Mouse (Mus musculus): Measurements from ENCODE around the gene Srpr. TPM values are rescaled to one million over a fixed set of nuclear protein-coding genes. Genes with fewer than 3 reads are reported as not detected.

Srpr gene
- polyA plus RNA-seq, 1 experiment from 2014 or later: 125 TPM

DNA sequence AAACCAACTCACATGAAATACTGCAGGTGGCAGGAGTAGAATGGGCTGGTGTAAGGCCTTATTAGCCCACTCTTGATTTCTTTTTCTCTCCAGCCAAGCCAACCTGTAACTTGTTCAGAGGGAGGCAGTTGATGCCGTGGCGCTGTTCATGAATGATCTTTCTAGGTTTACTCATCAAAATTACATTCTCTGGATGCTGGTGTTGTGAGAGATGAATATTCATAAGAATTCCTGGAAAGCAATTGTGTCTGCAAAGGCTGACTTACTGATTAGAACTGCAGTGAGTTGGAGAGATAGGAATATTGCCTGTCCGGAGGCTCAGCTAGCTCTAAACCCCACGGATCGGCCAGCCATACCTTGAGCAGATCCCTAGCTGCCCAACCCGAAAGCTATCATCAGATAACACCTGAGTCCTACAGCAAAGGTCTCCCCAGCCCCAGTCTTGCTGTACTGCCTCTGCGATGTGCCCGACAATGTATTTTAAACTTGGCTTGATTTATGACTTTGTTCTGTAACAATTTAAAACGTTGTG, 620 bp downstream of the Srpr start:
- 48% methylated on average over 9 of the region's 9 CpGs for WGBS
- peak overlapping the region; percentile 62 for H3K4me3 ChIP-seq (ENCODE audit: low read length)
- H3K4me2 ChIP-seq (replicated peaks; ENCODE audit: low read depth, low read length): peak overlapping the region; percentile 81
- H3K27ac ChIP-seq (ENCODE audit: low read depth, low read length): no peak overlapping the region
- no peaks in the 10 kb centered on the region for H3K9me3 ChIP-seq (ENCODE audit: control insufficient read depth, low read length)
- H3K9ac ChIP-seq (ENCODE audit: low read depth, low read length): no peak overlapping the region
- peaks cover 14% of the 10 kb centered on the region for H3K36me3 ChIP-seq (ENCODE audit: control insufficient read depth, insufficient read depth, low read length)
- no peak for ATAC-seq (ENCODE audit: low FRiP score, low TSS enrichment)
- peaks cover 8% of the 10 kb centered on the region for H3K4me1 ChIP-seq (ENCODE audit: control insufficient read depth, insufficient read depth, low read length)
- no peaks in the 10 kb centered on the region for H3K27me3 ChIP-seq (ENCODE audit: control insufficient read depth, insufficient read depth, low read length)

DNA sequence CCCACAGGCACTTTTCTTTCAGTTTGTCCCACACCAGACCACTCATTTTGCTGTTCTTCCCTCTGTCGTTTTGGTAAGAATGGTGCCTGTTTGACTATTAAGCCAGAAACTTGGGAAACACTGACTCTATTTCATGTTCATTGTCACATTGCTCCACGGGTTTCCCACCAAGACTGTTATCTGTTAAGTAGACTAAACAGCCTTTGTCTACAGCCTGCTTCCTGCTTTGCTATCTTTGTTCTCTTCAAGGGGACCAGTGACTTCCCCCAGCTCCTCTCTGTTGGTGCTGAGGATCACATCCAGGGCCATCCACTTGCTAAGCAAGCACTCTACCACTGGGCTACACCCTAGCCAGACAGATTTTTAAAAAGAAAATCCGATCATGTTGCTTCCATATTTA, 3.6 kb downstream of the Srpr start:
- no peak overlapping the region for H3K27ac ChIP-seq (ENCODE audit: low read depth, low read length)
- H3K9me3 ChIP-seq (ENCODE audit: control insufficient read depth, low read length): no peaks in the 10 kb centered on the region
- no peak for ATAC-seq (ENCODE audit: low FRiP score, low TSS enrichment)
- WGBS: 58% methylated on average over 3 of the region's 3 CpGs
- H3K27me3 ChIP-seq (ENCODE audit: control insufficient read depth, insufficient read depth, low read length): no peaks in the 10 kb centered on the region
- peaks cover 8% of the 10 kb centered on the region for H3K4me1 ChIP-seq (ENCODE audit: control insufficient read depth, insufficient read depth, low read length)
- H3K4me3 ChIP-seq (ENCODE audit: low read length): no peak overlapping the region
- no peak overlapping the region for H3K4me2 ChIP-seq (replicated peaks; ENCODE audit: low read depth, low read length)
- H3K36me3 ChIP-seq (ENCODE audit: control insufficient read depth, insufficient read depth, low read length): peaks cover 41% of the 10 kb centered on the region
- no peak overlapping the region for H3K9ac ChIP-seq (ENCODE audit: low read depth, low read length)

DNA sequence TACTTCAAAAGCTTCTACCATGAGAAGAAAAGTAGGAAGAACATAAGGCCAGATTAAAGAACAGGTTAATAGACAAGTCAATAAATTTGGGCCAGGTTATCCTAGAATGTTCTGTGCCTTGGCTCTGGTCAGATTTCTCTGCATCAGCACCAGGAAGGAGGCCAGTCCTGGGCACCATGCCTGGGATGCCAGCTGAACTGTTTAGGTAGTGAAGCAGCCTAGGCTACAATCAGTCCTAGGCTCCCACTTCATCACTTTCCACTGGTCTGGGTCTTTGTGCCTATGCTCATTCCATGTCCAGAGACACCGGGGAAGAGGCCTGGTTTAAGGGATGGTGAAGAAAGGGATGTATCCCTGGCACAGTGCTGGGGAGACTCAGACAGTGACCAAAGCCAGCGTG, 4.4 kb downstream of the Srpr start:
- Histone ChIP-seq H3K4me3 (ENCODE audit: low read length) (no peak overlapping the region), H3K4me2 (replicated peaks; ENCODE audit: low read depth, low read length) (no peak overlapping the region), H3K9ac (ENCODE audit: low read depth, low read length) (no peak overlapping the region), H3K27ac (ENCODE audit: low read depth, low read length) (no peak overlapping the region), H3K9me3 (ENCODE audit: control insufficient read depth, low read length) (no peaks in the 10 kb centered on the region), H3K36me3 (ENCODE audit: control insufficient read depth, insufficient read depth, low read length) (peaks cover 47% of the 10 kb centered on the region), H3K4me1 (ENCODE audit: control insufficient read depth, insufficient read depth, low read length) (peaks cover 6% of the 10 kb centered on the region), H3K27me3 (ENCODE audit: control insufficient read depth, insufficient read depth, low read length) (no peaks in the 10 kb centered on the region)
- WGBS: 93% methylated on average over 2 of the region's 2 CpGs
- ATAC-seq (ENCODE audit: low FRiP score, low TSS enrichment): no peak

DNA sequence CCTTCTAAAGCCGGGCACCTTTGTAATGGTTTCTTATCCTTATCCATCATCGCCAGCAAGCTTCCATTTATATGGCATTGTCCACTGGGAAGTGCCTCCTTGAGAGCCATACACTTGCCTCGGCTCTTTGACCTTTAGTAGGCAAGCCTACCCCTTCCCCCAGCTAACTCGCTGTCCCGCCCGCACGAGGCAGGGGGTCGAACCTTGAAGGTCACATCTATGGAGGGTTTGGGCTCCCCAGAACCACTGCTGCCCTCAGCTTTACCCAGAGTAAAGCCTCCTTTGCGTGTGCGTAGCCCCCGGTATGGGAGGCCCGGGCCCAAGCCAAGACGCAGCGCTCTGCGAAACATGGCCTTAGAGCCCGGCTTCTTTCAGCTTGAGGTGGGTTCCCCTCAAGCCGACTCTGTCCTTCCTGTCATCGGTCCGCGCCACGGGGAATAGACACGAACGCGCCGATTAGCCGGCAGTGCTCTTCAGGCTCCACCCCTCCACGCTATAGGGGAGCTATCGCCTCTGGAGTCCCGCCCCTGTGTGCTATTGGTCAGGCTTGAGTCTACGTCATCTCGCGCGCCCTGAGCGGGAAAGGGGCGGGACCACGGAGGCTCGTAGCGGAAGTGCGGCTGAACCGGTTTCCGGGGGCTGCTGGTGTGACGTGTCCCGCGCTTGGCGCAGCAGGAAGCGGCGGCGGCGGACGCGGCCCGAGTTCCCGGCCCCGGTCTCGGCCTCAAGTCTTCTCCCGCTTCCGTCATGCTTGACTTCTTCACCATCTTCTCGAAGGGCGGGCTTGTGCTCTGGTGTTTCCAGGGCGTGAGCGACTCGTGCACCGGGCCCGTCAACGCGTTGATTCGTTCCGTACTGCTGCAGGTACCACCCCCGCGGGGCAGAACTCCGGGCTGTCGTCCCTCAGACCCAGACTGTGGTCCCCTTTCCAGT, 10.8 kb downstream of the Srpr start, which contains the start of gene Foxred1:
TSS of gene Foxred1 (minus strand) at position 514 of the 933 bp plus-strand sequence.
- H3K36me3 ChIP-seq (ENCODE audit: control insufficient read depth, insufficient read depth, low read length): peaks cover 64% of the 10 kb centered on the region
- H3K9ac ChIP-seq (ENCODE audit: low read depth, low read length): peak within 1 kb of the TSS; percentile 74
- ATAC-seq (ENCODE audit: low FRiP score, low TSS enrichment): peak; percentile 100
- peak within 1 kb of the TSS; percentile 88 for H3K4me2 ChIP-seq (replicated peaks; ENCODE audit: low read depth, low read length)
- H3K4me3 ChIP-seq (ENCODE audit: low read length): peak within 1 kb of the TSS; percentile 73
- H3K27me3 ChIP-seq (ENCODE audit: control insufficient read depth, insufficient read depth, low read length): no peaks in the 10 kb centered on the region
- peak within 1 kb of the TSS; percentile 80 for H3K27ac ChIP-seq (ENCODE audit: low read depth, low read length)
- H3K9me3 ChIP-seq (ENCODE audit: control insufficient read depth, low read length): no peaks in the 10 kb centered on the region
- WGBS: 1% methylated on average over 72 of the region's 72 CpGs
- H3K4me1 ChIP-seq (ENCODE audit: control insufficient read depth, insufficient read depth, low read length): peaks cover 6% of the 10 kb centered on the region

DNA sequence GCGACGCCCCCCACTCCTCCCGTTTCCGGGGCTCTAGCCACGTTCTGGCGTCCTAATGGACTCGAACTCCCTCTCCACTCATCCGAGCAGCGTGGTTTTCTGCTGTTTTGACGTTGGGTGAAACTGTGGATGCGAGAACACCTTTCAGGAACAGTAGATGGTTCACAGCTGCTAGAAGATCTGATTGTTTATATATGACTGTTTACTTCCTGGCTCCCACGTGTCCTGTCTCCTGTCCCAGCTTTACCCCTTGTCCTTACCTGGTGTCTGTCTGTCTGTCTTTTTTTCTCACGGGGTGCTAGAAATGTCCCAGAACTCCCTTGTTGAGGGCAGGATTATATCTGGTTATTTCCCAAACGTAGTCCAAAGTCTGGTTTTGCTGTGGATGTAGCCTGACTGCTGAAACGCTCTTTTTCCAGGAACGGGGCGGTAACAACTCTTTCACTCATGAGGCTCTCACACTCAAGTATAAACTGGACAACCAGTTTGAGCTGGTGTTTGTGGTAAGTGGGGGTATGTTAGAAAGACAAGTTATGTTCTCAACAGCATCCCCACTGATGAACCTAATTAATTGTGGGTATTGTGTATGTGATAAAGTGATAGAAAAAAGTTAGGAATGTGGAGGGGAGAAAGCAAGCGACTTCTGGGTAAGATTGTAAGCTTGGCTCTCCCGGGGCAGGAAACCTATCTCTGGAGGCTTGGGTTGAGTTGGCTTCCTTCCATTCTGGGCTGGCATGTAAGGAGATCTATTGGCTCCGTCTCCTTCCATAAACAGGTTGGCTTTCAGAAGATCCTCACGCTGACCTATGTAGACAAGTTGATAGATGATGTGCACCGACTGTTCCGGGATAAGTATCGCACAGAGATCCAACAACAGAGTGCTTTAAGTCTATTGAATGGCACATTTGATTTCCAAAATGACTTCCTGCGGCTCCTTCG, 11.9 kb downstream of the Srpr start:
- H3K9ac ChIP-seq (ENCODE audit: low read depth, low read length): peak overlapping the region; percentile 74
- ATAC-seq (ENCODE audit: low FRiP score, low TSS enrichment): no peak
- peaks cover 6% of the 10 kb centered on the region for H3K4me1 ChIP-seq (ENCODE audit: control insufficient read depth, insufficient read depth, low read length)
- H3K4me2 ChIP-seq (replicated peaks; ENCODE audit: low read depth, low read length): peak overlapping the region; percentile 85
- peaks cover 61% of the 10 kb centered on the region for H3K36me3 ChIP-seq (ENCODE audit: control insufficient read depth, insufficient read depth, low read length)
- H3K27ac ChIP-seq (ENCODE audit: low read depth, low read length): peak overlapping the region; percentile 7; the same call in 1 of the 2 replicates
- H3K27me3 ChIP-seq (ENCODE audit: control insufficient read depth, insufficient read depth, low read length): no peaks in the 10 kb centered on the region
- peak overlapping the region; percentile 73 for H3K4me3 ChIP-seq (ENCODE audit: low read length)
- no peaks in the 10 kb centered on the region for H3K9me3 ChIP-seq (ENCODE audit: control insufficient read depth, low read length)
- WGBS: 33% methylated on average over 26 of the region's 26 CpGs

DNA sequence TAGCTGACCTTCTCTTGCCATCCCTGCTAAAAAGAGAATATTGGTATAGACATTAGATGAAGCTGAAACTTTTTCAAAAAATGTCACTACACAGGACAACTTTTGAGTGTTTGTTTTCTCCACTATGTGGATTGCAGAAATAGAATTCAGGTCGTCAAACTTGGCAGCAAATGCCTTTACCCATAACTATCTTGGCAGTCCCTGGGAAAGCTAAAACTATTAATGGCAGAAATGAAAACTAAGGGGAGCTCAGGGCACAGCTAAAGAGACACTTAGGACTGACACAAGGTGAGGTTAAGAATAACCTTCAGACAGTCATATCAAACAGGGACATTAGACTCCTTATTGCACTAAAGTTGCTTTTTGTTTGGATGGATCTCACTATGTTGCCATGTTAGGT, 18.0 kb downstream of the Srpr start:
- H3K4me1 ChIP-seq (ENCODE audit: control insufficient read depth, insufficient read depth, low read length): no peaks in the 10 kb centered on the region
- peaks cover 72% of the 10 kb centered on the region for H3K36me3 ChIP-seq (ENCODE audit: control insufficient read depth, insufficient read depth, low read length)
- H3K9me3 ChIP-seq (ENCODE audit: control insufficient read depth, low read length): no peaks in the 10 kb centered on the region
- no peak for ATAC-seq (ENCODE audit: low FRiP score, low TSS enrichment)
- WGBS: 77% methylated on average over 1 of the region's 1 CpGs
- H3K9ac ChIP-seq (ENCODE audit: low read depth, low read length): no peak overlapping the region
- no peak overlapping the region for H3K4me2 ChIP-seq (replicated peaks; ENCODE audit: low read depth, low read length)
- H3K4me3 ChIP-seq (ENCODE audit: low read length): no peak overlapping the region
- no peak overlapping the region for H3K27ac ChIP-seq (ENCODE audit: low read depth, low read length)
- no peaks in the 10 kb centered on the region for H3K27me3 ChIP-seq (ENCODE audit: control insufficient read depth, insufficient read depth, low read length)

DNA sequence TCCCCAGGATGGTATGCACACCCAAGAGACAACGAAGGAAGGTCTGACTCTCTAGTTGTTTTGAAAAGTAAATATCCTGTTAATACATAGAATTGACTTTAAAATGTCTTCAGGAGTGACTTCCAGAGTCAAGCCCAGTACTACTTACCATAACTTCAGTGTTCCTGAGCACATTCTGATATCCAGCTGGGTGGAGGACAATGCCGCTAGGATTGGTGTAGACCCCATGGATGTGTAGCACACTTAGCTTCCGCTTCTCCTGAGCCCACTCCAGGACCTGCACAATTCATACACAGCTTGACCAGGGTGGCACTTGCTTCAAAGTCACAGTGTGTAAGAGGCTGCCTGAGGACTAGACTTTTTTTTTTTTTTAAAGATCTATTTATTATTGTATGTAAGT, 23.5 kb downstream of the Srpr start:
- Histone ChIP-seq H3K9ac (ENCODE audit: low read depth, low read length) (no peak overlapping the region), H3K9me3 (ENCODE audit: control insufficient read depth, low read length) (no peaks in the 10 kb centered on the region), H3K4me1 (ENCODE audit: control insufficient read depth, insufficient read depth, low read length) (no peaks in the 10 kb centered on the region), H3K36me3 (ENCODE audit: control insufficient read depth, insufficient read depth, low read length) (peaks cover 27% of the 10 kb centered on the region), H3K4me3 (ENCODE audit: low read length) (no peak overlapping the region), H3K4me2 (replicated peaks; ENCODE audit: low read depth, low read length) (no peak overlapping the region), H3K27me3 (ENCODE audit: control insufficient read depth, insufficient read depth, low read length) (no peaks in the 10 kb centered on the region), H3K27ac (ENCODE audit: low read depth, low read length) (no peak overlapping the region)
- WGBS: 95% methylated on average over 3 of the region's 3 CpGs
- no peak for ATAC-seq (ENCODE audit: low FRiP score, low TSS enrichment)

DNA sequence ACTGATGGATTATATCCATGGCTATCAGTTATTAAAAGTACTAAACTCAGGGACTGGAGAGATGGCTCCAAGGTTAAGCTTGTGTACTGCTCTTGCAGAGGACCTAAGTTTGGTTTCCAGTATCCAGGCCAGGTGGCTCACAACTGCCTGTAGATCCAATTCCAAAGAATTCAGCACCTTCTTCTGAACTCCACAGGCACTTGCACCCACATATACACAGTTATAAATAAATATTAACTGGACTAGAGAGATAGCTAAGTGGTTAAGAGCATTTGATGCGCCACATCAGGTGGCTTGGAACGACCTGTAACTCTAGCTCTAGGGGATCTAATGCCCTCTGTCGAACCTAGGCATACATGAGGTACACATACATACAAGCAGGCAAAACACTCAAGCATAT, 28.7 kb downstream of the Srpr start:
- Histone ChIP-seq H3K4me2 (replicated peaks; ENCODE audit: low read depth, low read length) (no peak overlapping the region), H3K9ac (ENCODE audit: low read depth, low read length) (no peak overlapping the region), H3K9me3 (ENCODE audit: control insufficient read depth, low read length) (no peaks in the 10 kb centered on the region), H3K36me3 (ENCODE audit: control insufficient read depth, insufficient read depth, low read length) (peaks cover 9% of the 10 kb centered on the region; the same call in 1 of the 2 replicates), H3K27ac (ENCODE audit: low read depth, low read length) (no peak overlapping the region), H3K4me1 (ENCODE audit: control insufficient read depth, insufficient read depth, low read length) (no peaks in the 10 kb centered on the region), H3K4me3 (ENCODE audit: low read length) (no peak overlapping the region), H3K27me3 (ENCODE audit: control insufficient read depth, insufficient read depth, low read length) (no peaks in the 10 kb centered on the region)
- ATAC-seq (ENCODE audit: low FRiP score, low TSS enrichment): no peak
- 85% methylated on average over 3 of the region's 3 CpGs for WGBS
